Mouse (Mus musculus): ENCODE results near the gene Sbk2.
"Not testable (repeated sequence)": the region's sequence is repeated elsewhere in the genome, so short reads cannot be mapped to it uniquely, and the experiment has no call there.

Gene Sbk2

GRCm38 (mm10) chr7:4964272-4964671 is at the start of gene Sbk2:
Gene Sbk2, minus strand, starts transcription at chr7:4964406.
- DNase-seq, result peak; percentile 72

DNA sequence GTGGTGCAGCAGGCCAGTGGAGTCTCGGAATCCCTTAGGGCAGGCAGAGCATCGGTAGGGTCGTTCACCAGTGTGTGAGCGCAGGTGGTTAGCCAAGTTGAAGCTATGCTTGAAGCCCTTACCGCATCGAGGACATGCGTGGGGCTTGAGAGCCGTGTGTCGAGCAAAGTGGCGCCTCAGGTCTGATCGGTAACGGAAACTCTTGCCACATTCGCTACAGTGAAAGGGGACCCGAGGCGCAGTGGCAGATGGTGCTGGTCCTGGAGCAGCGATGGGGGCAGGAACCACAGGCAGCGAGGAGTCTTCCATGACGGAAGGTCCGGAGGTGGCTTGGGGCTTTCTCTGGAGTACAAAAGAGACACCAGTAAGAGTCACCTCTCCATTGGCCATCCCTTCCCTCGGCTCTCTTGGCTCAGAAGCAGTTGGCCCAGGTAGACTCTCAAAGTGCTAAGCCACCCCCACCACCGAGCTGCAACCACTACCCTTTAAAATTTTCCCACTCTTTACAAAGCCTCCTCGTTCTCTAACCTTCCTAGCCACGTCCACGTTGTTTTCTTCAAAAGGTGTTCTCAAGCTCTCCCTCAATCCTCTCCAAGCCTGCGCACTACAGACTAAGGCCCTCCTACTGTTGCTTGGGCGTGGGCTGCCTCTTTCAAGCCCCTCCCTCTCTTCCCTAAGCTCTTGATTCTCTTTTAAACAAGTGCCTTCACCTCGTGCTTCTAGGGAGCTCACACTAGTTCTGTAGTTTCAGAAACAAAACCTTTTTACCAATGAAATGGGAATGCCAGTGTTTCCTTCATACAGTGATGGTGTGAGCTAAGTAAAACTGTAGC is 48.7 kb upstream of the Sbk2 start:
- DNase-seq, result no peak

GRCm38 (mm10) chr7:5008229-5008628 is 44.0 kb upstream of the Sbk2 start:
- DNase-seq, result no peak

DNA sequence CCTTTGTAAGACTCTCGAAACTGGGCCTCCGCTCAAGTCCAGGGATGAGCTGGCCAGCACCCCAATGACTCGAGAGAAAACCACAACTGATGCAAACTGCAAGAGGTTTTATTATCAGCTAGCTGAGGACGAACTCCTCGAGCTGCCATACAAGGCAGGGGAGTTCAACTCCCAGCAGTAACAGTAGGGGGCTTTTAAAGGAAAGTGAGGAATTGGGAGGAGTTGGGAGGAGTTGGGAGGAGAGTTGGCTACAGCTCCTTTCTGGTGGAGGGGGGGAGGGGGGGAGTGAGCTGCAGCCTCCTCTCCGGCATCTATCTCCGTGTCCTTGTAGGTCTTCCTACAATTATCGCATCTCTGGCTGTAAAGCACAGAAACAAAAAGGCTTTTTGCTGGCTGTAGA is 38.7 kb upstream of the Sbk2 start:
- DNase-seq, result not testable (repeated sequence)

GRCm38 (mm10) chr7:4999876-5000275 is 35.7 kb upstream of the Sbk2 start:
- DNase-seq, result no peak

DNA sequence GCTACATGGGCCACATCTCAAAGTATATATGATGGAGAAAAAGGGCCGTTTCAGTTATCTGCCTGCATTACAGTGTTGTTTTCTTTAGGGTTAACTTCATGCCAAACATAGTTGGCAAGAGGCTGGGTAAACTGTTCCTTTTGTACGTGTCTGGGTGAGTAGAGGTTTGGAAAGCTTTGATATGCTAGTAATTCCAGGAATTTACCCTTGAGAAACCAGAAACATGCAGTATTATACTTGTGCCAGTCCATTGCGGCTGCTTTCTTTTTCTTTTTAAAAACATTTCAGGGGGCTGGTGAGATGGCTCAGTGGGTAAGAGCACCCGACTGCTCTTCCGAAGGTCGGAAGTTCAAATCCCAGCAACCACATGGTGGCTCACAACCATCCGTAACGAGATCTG is 32.7 kb upstream of the Sbk2 start:
- no peak for DNase-seq

GRCm38 (mm10) chr7:4996003-4996895 is 32.0 kb upstream of the Sbk2 start, which contains the start of gene Zfp579:
Gene Zfp579, minus strand, starts transcription at chr7:4996158.
- DNase-seq, result peak; percentile 93

GRCm38 (mm10) chr7:4995268-4996002 is 31.2 kb upstream of the Sbk2 start:
- no peak for DNase-seq

GRCm38 (mm10) chr7:4993999-4994788 is 30.0 kb upstream of the Sbk2 start:
- no peak for DNase-seq

- DNase-seq, result no peak
Measured at GRCm38 (mm10) chr7:4993347-4993998, 29.3 kb upstream of the Sbk2 start.

DNA sequence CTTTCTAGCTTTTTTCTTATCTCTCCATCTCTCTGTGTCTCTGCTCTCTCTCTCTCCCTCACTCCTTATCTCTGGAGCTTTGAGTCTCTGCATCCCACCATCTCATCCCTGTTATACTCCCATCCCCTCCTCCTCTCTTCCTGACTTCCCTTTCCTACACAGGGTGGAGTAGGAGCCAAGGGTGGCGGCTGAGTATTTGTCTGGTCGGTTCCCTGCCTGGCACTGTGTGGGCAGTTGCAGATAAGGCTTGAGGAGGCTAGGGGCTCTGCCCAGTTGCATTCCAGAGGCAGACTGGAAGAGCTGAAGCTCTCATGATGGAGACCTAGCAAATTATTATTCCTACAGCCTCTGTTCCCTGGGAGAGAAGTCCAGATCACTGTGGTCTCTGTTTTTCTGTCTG is 24.0 kb upstream of the Sbk2 start:
- no peak for DNase-seq

- DNase-seq, result no peak
Measured at GRCm38 (mm10) chr7:4976832-4977231, 12.6 kb upstream of the Sbk2 start.

DNA sequence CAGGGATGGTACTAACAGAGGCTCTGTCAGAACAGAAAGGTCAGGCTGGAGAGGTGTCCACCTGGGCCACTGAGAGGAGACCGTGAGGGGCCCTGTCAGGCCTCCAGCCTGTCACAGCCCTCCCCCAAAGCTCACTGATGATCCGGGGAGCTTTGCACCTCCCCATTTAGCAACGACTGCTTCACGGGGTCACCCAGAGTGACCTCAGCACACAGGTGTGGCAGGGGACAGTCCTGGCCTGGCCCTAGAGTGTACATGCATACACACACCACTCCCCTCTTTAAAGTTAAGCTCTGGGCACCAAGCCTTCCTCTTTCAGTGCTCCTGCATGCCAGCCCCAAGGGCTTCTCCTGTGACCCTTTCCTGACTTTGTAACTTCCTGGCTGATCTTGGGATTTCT is 11.2 kb upstream of the Sbk2 start:
- DNase-seq, result no peak

- no peak for DNase-seq
Measured at GRCm38 (mm10) chr7:4972321-4973047, 8.3 kb upstream of the Sbk2 start.

DNA sequence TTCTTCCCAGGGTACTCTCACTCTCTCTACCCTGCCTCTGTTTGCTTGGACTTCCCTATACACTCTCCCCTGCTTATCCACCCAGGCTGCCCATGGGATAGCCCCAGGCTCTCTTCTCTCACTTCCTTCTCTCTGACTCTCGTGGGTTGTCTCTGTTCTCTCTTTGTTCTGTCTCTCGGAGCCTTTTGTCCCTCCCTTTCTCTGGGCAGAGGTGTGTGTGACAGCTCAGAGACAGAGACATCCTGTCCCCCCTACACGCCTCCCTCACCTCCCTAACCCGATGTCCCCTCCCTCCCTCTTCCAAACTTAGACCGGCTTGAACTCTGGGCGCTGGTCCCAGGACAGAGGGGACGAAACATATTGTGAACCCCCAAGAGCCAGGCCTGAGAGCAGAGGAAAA is 7.5 kb upstream of the Sbk2 start:
- no peak for DNase-seq

GRCm38 (mm10) chr7:4971068-4971467 is 6.9 kb upstream of the Sbk2 start, which contains the start of gene Sbk3:
Gene Sbk3, minus strand, starts transcription at chr7:4971168.
- no peak for DNase-seq

- DNase-seq, result no peak
Measured at GRCm38 (mm10) chr7:4964988-4965387, 782 bp upstream of the Sbk2 start.

DNA sequence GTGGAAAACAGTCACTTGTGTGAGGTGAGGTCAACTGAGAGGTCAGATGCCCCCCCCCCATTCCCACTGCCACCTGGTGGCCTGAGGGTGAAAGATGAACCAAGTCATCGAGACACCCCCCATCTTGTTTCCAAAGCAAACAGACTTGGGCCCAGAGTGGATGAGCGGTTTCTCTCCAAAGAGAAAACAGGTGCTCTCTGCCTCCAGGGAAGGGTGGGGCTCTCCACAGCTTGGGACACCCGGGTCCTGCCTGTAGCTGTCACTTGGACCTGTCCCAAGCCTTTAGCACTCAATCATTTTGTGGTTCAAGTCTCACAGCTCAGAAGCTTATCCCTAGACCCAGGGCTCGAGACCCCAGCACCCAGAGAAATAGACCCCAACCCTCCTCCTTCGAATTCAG is 679 bp downstream of the Sbk2 start:
- no peak for DNase-seq

GRCm38 (mm10) chr7:4957361-4957760 is 6.8 kb downstream of the Sbk2 start:
- no peak for DNase-seq

DNA sequence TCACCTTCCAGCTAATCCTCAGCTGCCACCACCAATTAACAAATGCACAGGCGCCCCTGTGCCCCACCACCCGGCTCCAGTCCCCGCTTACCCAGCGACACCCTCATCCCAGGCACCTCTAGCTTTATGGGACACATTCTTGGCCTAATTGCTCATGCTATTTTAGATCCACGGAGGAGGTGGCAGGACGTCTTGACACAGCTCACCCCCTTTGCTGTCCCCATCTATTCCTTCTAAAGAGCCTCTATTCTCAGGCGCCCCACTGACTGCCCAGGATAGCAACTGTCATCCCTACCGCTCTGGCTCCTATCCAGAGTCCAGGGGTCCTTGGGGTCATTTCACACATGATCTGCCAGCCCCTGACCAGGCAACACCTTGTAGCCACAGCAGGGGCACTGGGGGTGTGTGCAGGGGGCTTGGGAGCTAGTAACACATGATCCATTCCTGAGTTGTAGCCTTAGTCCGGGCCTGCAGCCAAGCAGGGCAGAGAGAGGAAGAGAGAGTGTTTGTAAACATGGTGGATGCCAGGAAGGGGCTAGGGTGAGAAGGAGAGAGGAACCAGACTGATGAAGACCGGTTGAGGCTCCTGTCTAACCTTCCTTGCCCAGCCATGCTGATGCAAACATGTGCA is 10.3 kb downstream of the Sbk2 start:
- no peak for DNase-seq

Measured in embryo, embryonic 11 days (tissue).